Mouse (Mus musculus) subcutaneous adipose tissue, adult 2 months (tissue): Measurements from ENCODE around the gene Olfr883. TPM values are rescaled to one million over a fixed set of nuclear protein-coding genes. Genes with fewer than 3 reads are reported as not detected.

Experiments used
- polyA plus RNA-seq: library from polyadenylated mRNA; depleted of rRNA; stranded (reverse); fragments of >200 nt; gene quantifications from 2 replicates; pipeline ENCODE4 v1.2.3, GENCODE M21; 2012; ENCODE audit warnings: low replicate concordance; rRNA removed

The Olfr883 gene
- not detected in 2 replicates for polyA plus RNA-seq

GRCm38 (mm10) chr9:38025508-38025907 is at the start of gene Olfr883:
Gene Olfr883, plus strand, starts transcription at chr9:38025808.

DNA sequence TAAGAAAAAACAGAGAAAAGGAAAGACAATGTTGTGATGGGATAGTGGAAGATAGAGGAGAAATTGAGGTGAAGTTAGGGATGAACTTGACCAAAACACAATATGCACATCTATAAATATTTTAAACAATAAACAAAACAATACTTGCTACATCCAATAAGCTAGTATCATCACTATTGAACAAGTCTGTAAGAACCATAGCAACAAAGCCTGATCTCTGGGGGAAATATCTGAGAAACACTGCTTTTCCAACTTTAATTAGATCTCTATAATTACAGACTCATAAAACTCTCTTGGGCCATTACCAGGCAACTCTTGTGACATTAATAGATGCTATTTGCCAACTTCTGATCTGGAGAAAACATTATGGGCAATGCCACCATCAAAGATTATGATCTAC is 34.1 kb upstream of the Olfr883 start, which contains the start of gene Olfr881:
Gene Olfr881 (plus strand): TSS at position 301 of the 400 bp plus-strand sequence.

DNA sequence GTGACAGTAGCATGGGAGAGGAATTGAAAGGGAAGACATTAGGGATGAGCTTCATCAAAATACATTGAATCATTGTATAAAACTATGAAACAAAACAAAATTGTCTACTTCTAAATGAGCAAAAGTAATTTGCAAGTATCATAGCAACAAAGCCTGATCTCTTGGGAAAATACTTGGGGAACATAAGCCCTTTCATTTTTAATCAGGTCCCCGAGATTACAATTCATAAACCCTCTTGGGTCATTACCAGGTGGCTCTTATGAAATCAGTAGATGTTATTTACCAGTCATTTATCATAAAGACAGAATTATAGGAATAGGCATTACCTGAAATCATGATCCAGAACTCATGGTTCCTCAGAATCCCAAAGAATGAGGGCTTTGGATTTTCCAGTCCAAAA is 20.6 kb downstream of the Olfr883 start, which contains the start of gene Olfr884:
Gene Olfr884 (plus strand): TSS at position 301 of the 400 bp plus-strand sequence.

GRCm38 (mm10) chr9:38061022-38061421 is 35.4 kb downstream of the Olfr883 start, which contains the start of gene Olfr885:
Gene Olfr885, plus strand, starts transcription at chr9:38061322.

Other genes starting within 250 kb of the Olfr883 start
- not detected in 2 replicates for gene Olfr876, start 222.8 kb upstream of the Olfr883 start, polyA plus RNA-seq
- gene Olfr877, start 171.5 kb upstream of the Olfr883 start, polyA plus RNA-seq: 0.82 TPM in 1 of 2 replicates, not detected in the other
- gene Olfr145, start 129.1 kb upstream of the Olfr883 start, polyA plus RNA-seq: not detected in 2 replicates
- gene Olfr878, start 108.0 kb upstream of the Olfr883 start, polyA plus RNA-seq: 0.44 TPM in 1 of 2 replicates, not detected in the other
- gene Olfr881, start 34.0 kb upstream of the Olfr883 start, polyA plus RNA-seq: not detected in 2 replicates
- not detected in 2 replicates for gene Olfr884, start 20.7 kb downstream of the Olfr883 start, polyA plus RNA-seq
- gene Olfr885, start 35.5 kb downstream of the Olfr883 start, polyA plus RNA-seq: not detected in 2 replicates
- not detected in 2 replicates for gene Olfr887, start 58.3 kb downstream of the Olfr883 start, polyA plus RNA-seq
- not detected in 2 replicates for gene Olfr888, start 82.3 kb downstream of the Olfr883 start, polyA plus RNA-seq
- gene Olfr889, start 89.4 kb downstream of the Olfr883 start, polyA plus RNA-seq: not detected in 2 replicates
- not detected in 2 replicates for gene Olfr890, start 116.7 kb downstream of the Olfr883 start, polyA plus RNA-seq
- gene Olfr891, start 155.0 kb downstream of the Olfr883 start, polyA plus RNA-seq: not detected in 2 replicates
- gene Olfr893, start 182.6 kb downstream of the Olfr883 start, polyA plus RNA-seq: not detected in 2 replicates
- gene Olfr894, start 192.2 kb downstream of the Olfr883 start, polyA plus RNA-seq: not detected in 2 replicates
- gene Olfr143, start 227.0 kb downstream of the Olfr883 start, polyA plus RNA-seq: not detected in 2 replicates
- not detected in 2 replicates for gene Olfr895, start 242.0 kb downstream of the Olfr883 start, polyA plus RNA-seq